Mouse (Mus musculus) heart, adult 2 months (tissue): ENCODE data around the gene Tubb2a.

Experiments used
- CTCF ChIP-seq: fragments of 200-600 bp; IDR thresholded peaks from 2 replicates; pipeline ENCODE4 v1.8.1; 2022; ENCODE audit warnings: antibody characterized with exemption, mild to moderate bottlenecking, moderate library complexity
- EP300 ChIP-seq: fragments of 200-500 bp; IDR thresholded peaks from 2 replicates; pipeline ENCODE4 v1.6.1; 2011; ENCODE audit warnings: low read depth, low read length, control low read depth; ENCODE audit not compliant: insufficient read depth
- POLR2A ChIP-seq: fragments of 200-500 bp; IDR thresholded peaks from 2 replicates; pipeline ENCODE4 v1.6.1; 2011; ENCODE audit warnings: mild to moderate bottlenecking, low read depth, low read length, control low read depth; ENCODE audit not compliant: insufficient read depth

DNA sequence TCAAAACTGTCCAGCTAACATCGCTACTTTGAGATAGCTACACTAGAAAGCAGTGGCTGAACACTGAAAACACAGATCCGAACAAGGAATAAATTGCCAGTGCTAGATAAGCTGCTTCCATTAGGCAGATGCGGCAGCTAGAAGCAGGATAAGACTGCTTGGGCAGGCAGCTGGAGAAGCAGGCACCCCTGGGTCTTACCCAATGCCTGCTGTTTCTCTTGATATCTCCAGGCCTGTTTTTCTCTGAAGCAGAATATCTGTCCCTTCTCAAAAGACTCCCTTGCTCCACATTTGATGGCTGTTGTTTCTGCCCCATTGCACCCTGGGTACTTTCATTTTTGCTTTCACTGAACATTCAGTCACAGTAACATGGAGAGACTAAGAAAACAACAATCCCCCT lies 22.9 kb upstream of the Tubb2a start:
- TF ChIP-seq POLR2A (no peak), CTCF (no peak), EP300 (no peak)
